Mouse (Mus musculus) ES-E14 (cell line): ENCODE measurements around the gene Fgf9.
A peak's percentile ranks its signal among the peaks of the same experiment; 100 is the strongest.

Experiments used
- CHD2 ChIP-seq: IDR thresholded peaks from 2 replicates; pipeline ENCODE4 v1.6.1; 2014; ENCODE audit warnings: mild to moderate bottlenecking, low read depth, low read length, inconsistent platforms
- MAFK ChIP-seq: IDR thresholded peaks from 2 replicates; pipeline ENCODE4 v1.6.1; 2014; ENCODE audit warnings: mild to moderate bottlenecking, low read depth, low read length, inconsistent platforms; ENCODE audit not compliant: insufficient read depth
- ZC3H11A ChIP-seq: IDR thresholded peaks from 2 replicates; pipeline ENCODE4 v1.6.1; 2012; ENCODE audit warnings: low read depth, mild to moderate bottlenecking, inconsistent platforms, low read length, borderline replicate concordance

DNA sequence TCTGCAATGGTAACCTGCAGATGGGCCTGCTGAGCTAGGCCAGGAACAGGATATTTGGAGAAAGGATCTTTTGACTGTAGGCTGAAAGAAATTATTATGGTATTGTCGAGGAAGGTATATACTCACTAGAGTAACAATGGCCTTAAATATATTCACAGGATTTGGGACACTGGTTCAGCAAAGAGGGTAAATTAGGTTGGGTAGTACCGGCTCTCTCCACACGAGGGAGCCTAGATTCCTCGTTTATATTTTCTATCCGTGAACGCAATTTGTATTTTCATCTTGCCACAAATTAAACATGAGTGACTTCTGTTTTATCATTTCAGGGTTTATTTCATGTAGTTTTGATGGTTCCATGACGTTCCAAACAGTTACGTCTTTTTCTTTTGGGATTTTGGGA lies 35.8 kb upstream of the Fgf9 start:
- TF ChIP-seq ZC3H11A (peak; percentile 73; the same call in 1 of the 2 replicates), CHD2 (no peak), MAFK (0 out of 2 replicates have a peak, but pooled peaks have one; percentile 5)
